Mouse (Mus musculus) skeletal muscle tissue, adult 2 months (tissue): Measurements from ENCODE around the gene Sesn3.
"Not testable (repeated sequence)": the region's sequence is repeated elsewhere in the genome, so short reads cannot be mapped to it uniquely, and the experiment has no call there.

Source experiments
- DNase-seq: peaks from one replicate; pipeline ENCODE4 v3.0.0-alpha.2; 2012; ENCODE audit warnings: low read depth, low spot score

Sesn3 gene

GRCm38 (mm10) chr9:14277365-14277991 lies 2.6 kb downstream of the Sesn3 start:
- DNase-seq = no peak

- no peak for DNase-seq
These were observed 5.8 kb downstream of the Sesn3 start for GRCm38 (mm10) chr9:14280696-14281095.

- no peak for DNase-seq
These were observed 10.2 kb downstream of the Sesn3 start for GRCm38 (mm10) chr9:14285036-14285435.

- DNase-seq = no peak
These were observed 12.4 kb downstream of the Sesn3 start for GRCm38 (mm10) chr9:14287234-14287633.

GRCm38 (mm10) chr9:14288500-14288899 lies 13.6 kb downstream of the Sesn3 start:
- DNase-seq = no peak

GRCm38 (mm10) chr9:14293866-14294265 lies 19.0 kb downstream of the Sesn3 start:
- DNase-seq = no peak

GRCm38 (mm10) chr9:14295680-14296440 lies 21.0 kb downstream of the Sesn3 start:
- no peak for DNase-seq

GRCm38 (mm10) chr9:14297204-14297603 lies 22.3 kb downstream of the Sesn3 start:
- no peak for DNase-seq

GRCm38 (mm10) chr9:14299819-14300218 lies 25.0 kb downstream of the Sesn3 start:
- DNase-seq = no peak

GRCm38 (mm10) chr9:14300795-14301194 lies 25.9 kb downstream of the Sesn3 start:
- no peak for DNase-seq

GRCm38 (mm10) chr9:14304262-14304968 lies 29.5 kb downstream of the Sesn3 start:
- DNase-seq = no peak

GRCm38 (mm10) chr9:14307341-14307740 lies 32.5 kb downstream of the Sesn3 start:
- DNase-seq = no peak

- no peak for DNase-seq
These were observed 39.1 kb downstream of the Sesn3 start for GRCm38 (mm10) chr9:14313968-14314367.

GRCm38 (mm10) chr9:14314477-14314876 lies 39.6 kb downstream of the Sesn3 start:
- no peak for DNase-seq

- DNase-seq = no peak
These were observed 41.8 kb downstream of the Sesn3 start for GRCm38 (mm10) chr9:14316618-14317017.

GRCm38 (mm10) chr9:14335829-14336228 lies 61.0 kb downstream of the Sesn3 start:
- DNase-seq = no peak

GRCm38 (mm10) chr9:14336901-14337300 lies 62.0 kb downstream of the Sesn3 start:
- DNase-seq = no peak

GRCm38 (mm10) chr9:14338701-14339100 lies 63.8 kb downstream of the Sesn3 start:
- DNase-seq = no peak

- DNase-seq = peak; percentile 19
These were observed 67.3 kb downstream of the Sesn3 start for GRCm38 (mm10) chr9:14342041-14342668.

GRCm38 (mm10) chr9:14345866-14346265 lies 71.0 kb downstream of the Sesn3 start:
- not testable (repeated sequence) for DNase-seq

- no peak for DNase-seq
These were observed 73.5 kb downstream of the Sesn3 start for GRCm38 (mm10) chr9:14348416-14348815.

- DNase-seq = peak; percentile 7
These were observed 74.5 kb downstream of the Sesn3 start for GRCm38 (mm10) chr9:14349380-14349779.
